26 mouse cellular contexts compared by ENCODE assay signal in genomic region chr1:54658558-54658957, GRCm38 (mm10).
DNase-seq lines count a peak whose midpoint lies in the region; ATAC-seq lines count a peak whose summit lies in the region.
"Had no signal": no experiment of that assay in that cellular context is flagged by ENCODE, and none has a peak within 500 bp of the region (broad histone marks: within the 10 kb centered on the region; RNA-seq: fewer than 3 reads in every experiment).

No protein-coding gene starts in this region.

- WGBS in kidney, embryonic 15.5 days, result 66% methylated on average over 4 of the region's 4 CpGs

- H3K36me3 ChIP-seq in kidney, embryonic 15.5 days, result no peaks in the 10 kb centered on the region; the same call in 1 of the 2 replicates
- H3K36me3 ChIP-seq: forebrain, embryonic 10.5 days; G1E; liver, embryonic 13.5 days; midbrain, embryonic 15.5 days had no signal

- no peak overlapping the region for H3K27ac ChIP-seq in kidney, embryonic 15.5 days
- H3K27ac ChIP-seq: forebrain, embryonic 10.5 days; limb, embryonic 13.5 days; liver, embryonic 13.5 days; midbrain, embryonic 15.5 days; neural tube, embryonic 13.5 days had no signal

- no peaks in the 10 kb centered on the region for H3K27me3 ChIP-seq in kidney, embryonic 15.5 days
- H3K27me3 ChIP-seq: CH12.LX; limb, embryonic 13.5 days; liver, embryonic 13.5 days; midbrain, embryonic 15.5 days had no signal

- no peak overlapping the region for H3K4me2 ChIP-seq in kidney, embryonic 15.5 days
- H3K4me2 ChIP-seq: heart, embryonic 11.5 days; limb, embryonic 13.5 days; liver, embryonic 13.5 days; lung, embryonic 14.5 days; midbrain, embryonic 15.5 days; neural tube, embryonic 13.5 days had no signal

- no peak overlapping the region for H3K9ac ChIP-seq in kidney, embryonic 15.5 days
- H3K9ac ChIP-seq: limb, embryonic 13.5 days; liver, embryonic 13.5 days; lung, embryonic 14.5 days; midbrain, embryonic 15.5 days; neural tube, embryonic 13.5 days had no signal

- DNase-seq in kidney, adult 11 months, result peak; percentile 69
- peak; percentile 29 to 70 for DNase-seq in kidney, postnatal 36 days
- DNase-seq in layer of hippocampus, adult 18-20 months (ENCODE audit: low spot score in 2 of 2), result no peak
- DNase-seq in layer of hippocampus, postnatal 10 days (ENCODE audit: low spot score in 2 of 2), result no peak
- DNase-seq in spleen, postnatal 4 days (ENCODE audit: low spot score in 2 of 2), result no peak
- DNase-seq in adrenal gland, postnatal 14 days, result no peak
- DNase-seq: adrenal gland, adult 2 months; B cell, adult 2 months; cerebellum, adult 11-12 months; cerebellum, postnatal 10 days; gastrocnemius, postnatal 10 days; heart, adult 11 months; liver, embryonic 13.5 days; lung, embryonic 14.5 days; lung, postnatal 4 days; thymus, postnatal 25 days had no signal

- ATAC-seq in kidney, embryonic 15.5 days (replicated peaks; ENCODE audit: low FRiP score), result peak; percentile 76
- ATAC-seq: forebrain, embryonic 16.5 days; hindbrain, embryonic 16.5 days; midbrain, embryonic 15.5 days had no signal

- no peaks in the 10 kb centered on the region for H3K4me1 ChIP-seq in kidney, embryonic 15.5 days
- H3K4me1 ChIP-seq: forebrain, embryonic 10.5 days; limb, embryonic 13.5 days; liver, embryonic 13.5 days; midbrain, embryonic 15.5 days; neural tube, embryonic 13.5 days had no signal

- H3K4me3 ChIP-seq in kidney, embryonic 15.5 days (replicated peaks), result no peak overlapping the region
- H3K4me3 ChIP-seq: forebrain, embryonic 10.5 days; limb, embryonic 13.5 days; liver, embryonic 13.5 days; midbrain, embryonic 15.5 days; neural tube, embryonic 13.5 days had no signal

- H3K9me3 ChIP-seq in kidney, embryonic 15.5 days (replicated peaks), result no peaks in the 10 kb centered on the region
- H3K9me3 ChIP-seq: forebrain, embryonic 10.5 days; G1E; limb, embryonic 13.5 days; liver, embryonic 13.5 days; midbrain, embryonic 15.5 days; neural tube, embryonic 13.5 days had no signal

Comparison
In these comparisons a context has a peak if more than half of its experiments do, and no peak if none do; other contexts are left out.
1. DNase-seq: peak in kidney, adult 11 months (single experiment) and kidney, postnatal 36 days (2 of 2); none in layer of hippocampus, adult 18-20 months (0 of 2), layer of hippocampus, postnatal 10 days (0 of 2), spleen, postnatal 4 days (0 of 2) and adrenal gland, postnatal 14 days (single experiment).